Mouse (Mus musculus): ENCODE data around the gene Art4.

GRCm38 (mm10) chr6:136857873-136858260, 334 bp upstream of the Art4 start:
- TF ChIP-seq POLR2A (IDR thresholded peaks at IDR 0.05; ENCODE audit: low read depth, low read length) (no peak), CHD1 (IDR thresholded peaks at IDR 0.05; ENCODE audit: low read depth, low read length) (no peak), CTCF (conservative IDR thresholded peaks at IDR 0.05 in 1 of 2, IDR thresholded peaks at IDR 0.05 in 1 of 2; ENCODE audit: low read depth in 2 of 2, low read length in 2 of 2) (no peak), MEF2A (IDR thresholded peaks at IDR 0.05; ENCODE audit: borderline replicate concordance, low read depth, low read length) (no peak), ZC3H11A (IDR thresholded peaks at IDR 0.05; ENCODE audit: low read depth, low read length) (no peak), MYC (IDR thresholded peaks at IDR 0.05; ENCODE audit: low read depth, low read length) (no peak), TBP (conservative IDR thresholded peaks at IDR 0.05; ENCODE audit: low read depth, low read length) (no peak), HCFC1 (IDR thresholded peaks at IDR 0.05; ENCODE audit: low read depth, low read length) (no peak), E2F4 (IDR thresholded peaks at IDR 0.05; ENCODE audit: insufficient replicate concordance, low read depth, low read length) (no peak), PAX5 (IDR thresholded peaks at IDR 0.05; ENCODE audit: low read length) (no peak), EP300 (IDR thresholded peaks at IDR 0.05; ENCODE audit: low read length) (no peak), ZMIZ1 (IDR thresholded peaks at IDR 0.05; ENCODE audit: low read depth, low read length) (no peak), MAX (IDR thresholded peaks at IDR 0.05; ENCODE audit: low read length) (no peak)

All from CH12.LX (cell line).